Mouse (Mus musculus) stomach, embryonic 16.5 days (tissue): ENCODE data around the gene Pnpo. TPM values are rescaled to one million over a fixed set of nuclear protein-coding genes. Genes with fewer than 3 reads are reported as not detected.

Experiments used
- ATAC-seq: fragments of 200-750 bp; cut with Nextera tagmentation; 2 replicates; pipeline ENCODE4 v1.8.0; 2017; ENCODE audit warnings: moderate number of reproducible peaks, moderate TSS enrichment; ENCODE audit not compliant: insufficient read depth, low FRiP score
- H3K27ac ChIP-seq: fragments of 300-500 bp; sonication (generic); 2 replicates; pipeline ENCODE4 v1.5.1; 2014; ENCODE audit warnings: low read length
- H3K27me3 ChIP-seq: fragments of 300-500 bp; sonication (generic); 2 replicates; pipeline ENCODE4 v1.6.1; 2014; ENCODE audit warnings: low read length, control low read depth, mixed read lengths; ENCODE audit not compliant: control insufficient read depth, insufficient read depth
- H3K36me3 ChIP-seq: fragments of 300-500 bp; sonication (generic); 2 replicates; pipeline ENCODE4 v1.6.1; 2014; ENCODE audit warnings: low read length; ENCODE audit not compliant: control insufficient read depth, insufficient read depth
- H3K4me1 ChIP-seq: fragments of 300-500 bp; sonication (generic); 2 replicates; pipeline ENCODE4 v1.6.1; 2014; ENCODE audit warnings: low read length, control low read depth, mixed read lengths; ENCODE audit not compliant: control insufficient read depth, insufficient read depth
- H3K4me2 ChIP-seq: fragments of 300-500 bp; sonication (generic); 2 replicates; pipeline ENCODE4 v1.6.1; 2014; ENCODE audit warnings: low read depth, low read length, mixed read lengths
- H3K4me3 ChIP-seq: fragments of 300-500 bp; sonication (generic); replicated peaks from 2 replicates; pipeline ENCODE4 v1.5.1; 2014; ENCODE audit warnings: mild to moderate bottlenecking, low read length
- H3K9ac ChIP-seq: fragments of 300-500 bp; sonication (generic); 2 replicates; pipeline ENCODE4 v1.6.1; 2014; ENCODE audit warnings: low read length
- H3K9me3 ChIP-seq: fragments of 300-500 bp; sonication (generic); replicated peaks from 2 replicates; pipeline ENCODE4 v1.6.1; 2016; ENCODE audit warnings: low read length, control low read depth; ENCODE audit not compliant: control insufficient read depth
- WGBS: fragments of 180-500 bp; shearing (Covaris S2); extraction: QIAGEN DNeasy Blood & Tissue Kit; methylation state at CpG from one replicate; pipeline ENCODE4 v1.1.7; 2014; 5-methylcytosine and 5-hydroxymethylcytosine counted together
- polyA plus RNA-seq: library from polyadenylated mRNA; unstranded; fragments of >200 nt; fragmentation: Nextera tagmentation; extraction: Ambion mirVana; gene quantifications from 2 replicates; pipeline ENCODE4 v1.2.1, GENCODE M21; 2015

Gene Pnpo
- polyA plus RNA-seq, 1 experiment from 2014 or later: 76.8 TPM

DNA sequence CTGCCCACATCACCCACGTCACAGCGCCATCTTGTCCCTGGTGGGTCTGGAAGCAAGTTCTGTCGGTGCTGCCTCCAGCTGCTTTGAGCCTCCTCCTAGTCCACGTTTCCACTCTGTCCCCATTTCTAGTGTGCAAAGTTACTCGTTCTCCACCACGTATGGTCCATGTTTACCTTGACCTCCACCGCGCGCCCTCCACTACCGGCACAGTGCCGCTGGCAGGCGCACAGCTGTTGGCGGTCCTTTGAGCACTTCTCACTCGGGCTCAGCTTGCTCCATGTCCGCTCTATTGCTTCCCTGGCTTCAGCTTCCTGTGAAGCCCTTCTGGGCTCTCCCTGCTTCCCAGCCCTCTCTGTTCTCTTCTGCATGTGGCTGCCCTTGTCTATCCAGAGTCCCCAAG, 37.7 kb upstream of the Pnpo start:
- H3K36me3 ChIP-seq: no peaks in the 10 kb centered on the region
- H3K9ac ChIP-seq: peak overlapping the region; percentile 24; the same call in 1 of the 2 replicates
- no peak overlapping the region for H3K4me2 ChIP-seq
- no peak overlapping the region for H3K4me3 ChIP-seq
- no peaks in the 10 kb centered on the region for H3K27me3 ChIP-seq
- 58% methylated on average over 15 of the region's 15 CpGs for WGBS
- no peak for ATAC-seq
- no peak overlapping the region for H3K27ac ChIP-seq
- H3K4me1 ChIP-seq: peaks cover 5% of the 10 kb centered on the region
- H3K9me3 ChIP-seq: no peaks in the 10 kb centered on the region

DNA sequence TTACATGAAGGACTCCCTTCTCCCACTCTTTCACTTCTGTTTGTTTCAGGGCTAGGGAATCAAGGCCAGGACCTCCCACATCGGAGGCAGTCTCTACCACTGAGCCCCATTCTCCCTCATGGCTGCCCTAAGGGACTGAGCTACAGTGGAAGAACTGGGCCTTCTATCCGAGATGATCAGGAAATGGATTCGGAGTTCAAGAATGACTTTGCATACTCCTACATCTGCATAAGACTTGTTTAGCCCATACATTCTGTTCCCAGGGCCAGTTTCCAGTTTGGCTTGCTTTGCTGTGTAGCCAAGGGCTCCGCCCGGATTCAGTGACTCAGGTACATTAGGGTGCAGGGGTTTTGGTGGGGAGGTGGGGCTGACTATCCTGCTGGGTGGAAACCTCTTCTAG, 36.2 kb upstream of the Pnpo start:
- H3K9me3 ChIP-seq: no peaks in the 10 kb centered on the region
- H3K27ac ChIP-seq: peak overlapping the region; percentile 93
- H3K27me3 ChIP-seq: no peaks in the 10 kb centered on the region
- H3K36me3 ChIP-seq: no peaks in the 10 kb centered on the region
- no peak overlapping the region for H3K4me2 ChIP-seq
- H3K4me1 ChIP-seq: peaks cover 19% of the 10 kb centered on the region
- 0 out of 2 replicates have a peak overlapping the region, but pooled peaks have one; percentile 51 for H3K9ac ChIP-seq
- H3K4me3 ChIP-seq: no peak overlapping the region
- 72% methylated on average over 5 of the region's 5 CpGs for WGBS
- ATAC-seq: no peak

DNA sequence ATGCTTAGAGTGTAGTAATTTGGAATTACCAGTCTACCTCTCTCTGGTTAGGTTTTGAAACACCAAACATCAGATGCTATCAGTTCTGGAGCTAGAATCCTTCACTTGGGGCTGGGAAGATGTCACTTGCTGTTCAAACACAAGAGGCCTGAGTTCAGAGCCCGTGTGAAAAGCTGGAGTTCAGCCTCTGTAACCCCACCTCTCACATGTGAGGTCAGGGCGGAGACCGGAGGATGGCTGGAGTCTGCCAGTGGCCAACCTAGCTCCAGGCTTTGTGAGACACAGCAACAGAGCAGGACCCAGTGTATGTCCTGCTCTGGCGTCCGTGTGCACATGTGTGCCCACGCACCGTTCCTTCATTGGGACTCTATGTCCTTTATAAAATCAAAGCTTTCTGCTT, 35.5 kb upstream of the Pnpo start:
- H3K4me3 ChIP-seq: no peak overlapping the region
- WGBS: 73% methylated on average over 7 of the region's 7 CpGs
- H3K27me3 ChIP-seq: no peaks in the 10 kb centered on the region
- no peaks in the 10 kb centered on the region for H3K9me3 ChIP-seq
- H3K9ac ChIP-seq: no peak overlapping the region
- H3K4me2 ChIP-seq: no peak overlapping the region
- peaks cover 19% of the 10 kb centered on the region for H3K4me1 ChIP-seq
- H3K36me3 ChIP-seq: no peaks in the 10 kb centered on the region
- no peak for ATAC-seq
- H3K27ac ChIP-seq: peak overlapping the region; percentile 93

DNA sequence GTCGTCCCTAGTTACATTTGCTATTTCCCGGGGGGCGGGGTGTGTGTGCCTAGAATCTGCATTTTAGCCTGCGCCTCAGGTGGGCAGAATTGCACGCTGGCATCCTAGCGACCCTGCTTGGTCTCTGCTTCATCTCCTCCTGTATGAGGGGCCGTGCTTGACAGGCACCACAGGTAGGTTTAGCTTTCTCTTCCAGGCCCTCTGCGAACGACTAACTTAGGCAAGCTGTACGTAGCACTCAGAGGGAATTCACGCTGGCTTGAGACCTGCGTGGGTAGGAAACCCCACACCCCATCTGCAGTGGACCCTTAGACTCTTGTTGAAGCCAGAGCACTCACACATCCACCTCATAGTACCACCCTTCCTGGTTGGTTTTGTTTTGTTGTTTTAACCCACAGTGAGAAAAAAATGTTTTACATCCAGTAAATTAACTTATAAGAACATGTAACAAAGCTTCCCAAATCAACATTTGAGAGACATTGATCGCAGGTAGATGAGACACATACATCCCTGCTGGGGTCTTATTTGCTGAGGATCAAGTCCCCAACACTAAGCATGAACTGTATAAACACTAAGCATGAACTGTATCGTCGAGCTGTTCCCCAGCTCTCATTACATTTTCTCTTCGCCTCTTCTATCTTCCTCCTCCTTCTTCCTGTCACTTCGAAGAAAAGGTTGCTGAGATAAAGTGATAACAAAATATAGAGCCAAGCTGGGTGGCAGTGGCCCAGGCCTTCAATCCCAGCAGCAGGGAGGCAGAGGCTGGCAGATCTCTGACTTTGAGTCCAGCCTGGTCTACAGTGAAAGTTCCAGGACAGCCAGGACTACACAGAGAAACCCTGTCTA, 34.8 kb upstream of the Pnpo start:
- peak overlapping the region; percentile 88 for H3K4me2 ChIP-seq
- ATAC-seq: no peak
- H3K9me3 ChIP-seq: no peaks in the 10 kb centered on the region
- H3K9ac ChIP-seq: peak overlapping the region; percentile 92
- peak overlapping the region; percentile 93 for H3K27ac ChIP-seq
- peaks cover 19% of the 10 kb centered on the region for H3K4me1 ChIP-seq
- peak overlapping the region; percentile 74 for H3K4me3 ChIP-seq
- no peaks in the 10 kb centered on the region for H3K27me3 ChIP-seq
- H3K36me3 ChIP-seq: no peaks in the 10 kb centered on the region
- WGBS: 22% methylated on average over 17 of the region's 17 CpGs

DNA sequence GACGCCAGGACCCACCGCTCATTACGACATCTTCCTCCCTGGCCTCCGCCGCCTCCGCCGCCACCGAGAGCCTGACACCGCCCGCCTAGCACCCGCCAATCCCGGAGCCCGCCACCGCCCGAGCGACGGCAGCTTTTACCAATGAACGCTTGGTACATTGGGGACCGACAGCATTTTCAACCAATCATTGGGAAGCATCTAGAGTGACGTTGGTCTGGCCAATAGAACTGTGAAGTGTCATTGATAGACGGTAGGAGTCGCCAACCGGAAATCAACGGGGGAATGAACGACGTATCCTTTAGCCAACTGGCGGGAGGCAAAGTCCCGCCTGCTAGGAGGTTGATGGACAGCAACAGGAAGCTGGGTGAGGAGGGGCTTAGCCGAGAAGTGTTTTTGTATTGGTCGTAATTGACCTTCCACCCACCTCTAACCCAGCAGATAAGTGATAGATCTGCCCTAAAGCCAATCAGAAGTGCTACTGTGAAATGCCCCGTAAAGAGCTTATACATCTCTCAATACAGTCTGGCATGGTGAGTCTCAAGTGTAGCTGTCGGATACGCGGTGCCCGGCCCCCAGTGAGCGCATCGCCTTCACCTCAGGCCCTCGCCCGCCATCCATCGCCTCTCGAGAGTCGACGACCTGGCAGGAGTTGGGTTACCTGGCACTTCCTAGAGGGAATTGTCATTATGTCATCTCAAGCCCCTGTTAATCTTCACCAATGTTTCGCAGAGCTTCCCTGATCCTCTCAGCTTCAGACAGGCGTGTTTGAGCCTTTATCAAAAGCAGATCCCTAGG, 34.0 kb upstream of the Pnpo start:
- H3K4me2 ChIP-seq: peak overlapping the region; percentile 88
- under 1% methylated on average over 45 of the region's 45 CpGs for WGBS
- H3K9me3 ChIP-seq: no peaks in the 10 kb centered on the region
- no peaks in the 10 kb centered on the region for H3K36me3 ChIP-seq
- H3K4me3 ChIP-seq: peak overlapping the region; percentile 91
- H3K9ac ChIP-seq: peak overlapping the region; percentile 99
- H3K4me1 ChIP-seq: peaks cover 19% of the 10 kb centered on the region
- no peaks in the 10 kb centered on the region for H3K27me3 ChIP-seq
- ATAC-seq: peak; percentile 95
- H3K27ac ChIP-seq: peak overlapping the region; percentile 93

DNA sequence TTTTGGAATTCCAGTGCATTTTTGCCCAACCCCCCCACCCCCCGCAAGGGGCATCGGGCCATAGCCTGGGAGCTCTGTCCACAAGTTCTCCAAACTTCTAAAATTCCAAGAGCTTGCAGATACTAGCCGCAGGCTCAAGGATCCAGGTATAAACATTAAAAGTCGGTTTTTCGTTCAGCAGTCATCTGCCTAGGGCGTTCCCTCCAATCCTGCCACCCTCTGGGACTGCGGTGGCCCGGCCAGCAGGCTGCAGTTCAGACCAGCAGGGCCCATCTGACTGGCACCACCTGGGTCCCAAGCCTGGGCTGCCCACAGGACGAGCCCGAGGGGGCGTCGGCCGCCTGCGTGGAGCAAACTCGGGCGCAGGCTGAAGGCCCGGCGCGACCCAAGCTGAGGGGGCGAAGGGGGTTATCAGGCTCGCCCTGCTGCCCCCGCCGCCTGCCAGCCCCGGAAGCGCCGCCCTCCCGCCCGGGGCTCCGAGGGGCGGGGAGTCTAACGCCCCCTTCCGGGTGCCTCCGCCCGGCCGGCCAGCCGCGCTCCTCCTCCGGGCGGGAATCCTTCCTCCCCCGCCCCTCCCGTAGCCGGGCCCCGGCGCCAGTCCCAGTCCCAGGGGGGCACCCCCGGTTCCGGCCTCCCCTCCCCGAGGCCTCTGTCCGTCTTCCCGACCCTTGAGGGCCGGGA, 33.3 kb upstream of the Pnpo start:
- H3K27ac ChIP-seq: peak overlapping the region; percentile 93
- H3K4me2 ChIP-seq: peak overlapping the region; percentile 87
- no peaks in the 10 kb centered on the region for H3K9me3 ChIP-seq
- peaks cover 19% of the 10 kb centered on the region for H3K4me1 ChIP-seq
- peak; percentile 79 for ATAC-seq
- H3K27me3 ChIP-seq: no peaks in the 10 kb centered on the region
- H3K9ac ChIP-seq: peak overlapping the region; percentile 99
- peak overlapping the region; percentile 91 for H3K4me3 ChIP-seq
- under 1% methylated on average over 30 of the region's 50 CpGs for WGBS
- no peaks in the 10 kb centered on the region for H3K36me3 ChIP-seq

DNA sequence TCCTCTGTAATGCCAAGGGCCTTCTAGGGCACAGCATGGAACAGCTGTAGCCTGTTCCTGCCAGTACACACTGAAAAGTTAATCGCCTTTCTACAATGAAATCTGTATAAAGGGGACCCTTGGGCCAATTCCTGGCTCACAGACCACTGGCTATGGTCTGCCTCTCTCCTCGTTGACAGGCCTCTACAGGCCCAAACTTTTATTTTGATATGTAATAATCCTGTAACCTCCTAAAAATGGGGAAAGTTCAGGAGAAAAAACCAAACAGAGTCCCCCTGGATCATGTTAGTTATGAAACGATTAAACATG, 32.5 kb upstream of the Pnpo start:
- WGBS: 40% methylated on average over 3 of the region's 3 CpGs
- ATAC-seq: no peak
- H3K4me2 ChIP-seq: peak overlapping the region; percentile 87

DNA sequence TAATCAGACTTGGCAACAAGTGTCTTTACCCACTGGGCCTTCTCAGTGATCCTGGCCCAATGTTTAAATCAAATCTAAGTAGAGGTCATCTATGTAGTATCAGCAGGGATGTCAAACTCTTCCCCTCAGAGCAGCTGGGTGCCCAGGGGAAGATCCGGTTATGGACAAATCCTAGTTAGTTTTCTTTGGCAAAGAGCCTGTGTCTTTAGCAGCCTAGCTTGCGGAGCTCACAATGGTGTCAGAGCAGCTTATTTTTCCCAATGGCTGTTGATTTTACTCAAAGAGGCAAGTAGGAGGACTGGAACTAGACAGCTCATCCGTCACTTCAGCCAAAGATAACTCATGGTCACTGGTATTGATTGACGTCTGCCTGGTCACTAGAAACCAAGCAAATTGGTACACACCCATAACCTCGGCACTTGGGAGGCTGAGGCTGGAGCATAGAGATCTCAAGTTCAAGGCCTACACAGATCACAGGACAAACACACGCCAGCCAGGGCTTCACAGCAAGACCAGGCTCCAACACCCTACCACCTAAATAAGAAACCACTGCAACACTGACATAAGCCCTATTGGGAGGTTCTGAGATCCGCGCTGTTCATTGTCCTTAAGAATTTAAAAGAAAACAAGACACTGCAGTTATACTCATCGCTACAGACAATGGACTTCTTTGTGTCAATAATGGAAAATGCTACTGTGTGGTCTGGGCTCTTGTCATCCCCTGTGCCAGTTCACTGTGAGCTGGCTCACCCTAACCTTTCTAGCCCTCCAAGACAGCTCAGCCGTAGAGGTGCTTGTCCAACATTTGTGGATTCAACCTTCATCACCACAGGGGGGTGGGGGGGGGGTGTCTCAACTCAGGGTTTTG, 32.0 kb upstream of the Pnpo start:
- WGBS: 73% methylated on average over 10 of the region's 10 CpGs
- ATAC-seq: no peak
- Histone ChIP-seq H3K9ac (peak overlapping the region; percentile 99), H3K36me3 (no peaks in the 10 kb centered on the region), H3K4me1 (peaks cover 24% of the 10 kb centered on the region), H3K9me3 (no peaks in the 10 kb centered on the region), H3K4me2 (peak overlapping the region; percentile 87), H3K27ac (peak overlapping the region; percentile 93), H3K4me3 (peak overlapping the region; percentile 91), H3K27me3 (no peaks in the 10 kb centered on the region)

More for the DNA sequence above, 32.5 kb upstream of the Pnpo start:
- Histone ChIP-seq H3K4me3 (peak overlapping the region; percentile 91), H3K27ac (peak overlapping the region; percentile 93), H3K9ac (peak overlapping the region; percentile 99), H3K27me3 (no peaks in the 10 kb centered on the region), H3K9me3 (no peaks in the 10 kb centered on the region), H3K4me1 (peaks cover 19% of the 10 kb centered on the region), H3K36me3 (no peaks in the 10 kb centered on the region)
